Mouse (Mus musculus): ENCODE data around the gene Hnrnpr. TPM values are rescaled to one million over a fixed set of nuclear protein-coding genes. Genes with fewer than 3 reads are reported as not detected.
A peak's percentile ranks its signal among the peaks of the same experiment; 100 is the strongest.

The Hnrnpr gene
- polyA plus RNA-seq, 1 experiment, result 30.3 TPM

DNA sequence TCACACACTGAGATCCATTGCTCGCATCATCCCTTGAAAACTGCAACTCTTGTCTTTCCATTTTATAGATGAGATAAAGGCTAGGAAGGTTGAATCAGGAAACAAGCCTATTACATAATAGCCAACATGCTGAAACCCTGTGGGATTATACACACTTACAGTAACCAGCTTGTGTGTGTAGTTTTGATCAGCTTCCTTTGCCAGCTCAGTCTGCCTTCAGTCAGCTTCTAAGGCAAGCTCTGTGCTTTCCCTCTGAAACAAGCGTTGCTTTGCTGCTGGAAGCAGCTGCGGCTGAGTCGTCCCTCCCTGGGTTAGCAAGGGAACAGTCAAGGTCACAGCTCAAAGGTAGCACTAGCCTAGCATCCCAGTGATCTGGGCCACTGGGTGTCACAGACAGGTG is 57.1 kb downstream of the Hnrnpr start:
- H3K27me3 ChIP-seq (ENCODE audit: control insufficient read depth, insufficient read depth, low read length), result no peaks in the 10 kb centered on the region
- H3K36me3 ChIP-seq (ENCODE audit: control insufficient read depth, insufficient read depth, low read length), result no peaks in the 10 kb centered on the region
- no peaks in the 10 kb centered on the region for H3K4me1 ChIP-seq (ENCODE audit: control insufficient read depth, insufficient read depth, low read length)
- no peak overlapping the region for H3K27ac ChIP-seq (ENCODE audit: control insufficient read depth, insufficient read depth, low read depth, low read length)
- no peak overlapping the region for H3K4me3 ChIP-seq (ENCODE audit: control insufficient read depth, low read depth, low read length)
- no peak for TF ChIP-seq CTCF (IDR thresholded peaks at IDR 0.05; ENCODE audit: control insufficient read depth, insufficient read depth, insufficient replicate concordance, low read depth, low read length)
- no peak for TF ChIP-seq POLR2A (IDR thresholded peaks at IDR 0.05; ENCODE audit: control insufficient read depth, low read depth, low read length)

GRCm38 (mm10) chr4:136369727-136370126 is 59.0 kb downstream of the Hnrnpr start:
- Histone ChIP-seq H3K27ac (ENCODE audit: control insufficient read depth, insufficient read depth, low read depth, low read length) (no peak overlapping the region), H3K27me3 (ENCODE audit: control insufficient read depth, insufficient read depth, low read length) (no peaks in the 10 kb centered on the region), H3K4me1 (ENCODE audit: control insufficient read depth, insufficient read depth, low read length) (no peaks in the 10 kb centered on the region), H3K4me3 (ENCODE audit: control insufficient read depth, low read depth, low read length) (no peak overlapping the region), H3K36me3 (ENCODE audit: control insufficient read depth, insufficient read depth, low read length) (no peaks in the 10 kb centered on the region)
- TF ChIP-seq POLR2A (IDR thresholded peaks at IDR 0.05; ENCODE audit: control insufficient read depth, low read depth, low read length) (no peak), CTCF (IDR thresholded peaks at IDR 0.05; ENCODE audit: control insufficient read depth, insufficient read depth, insufficient replicate concordance, low read depth, low read length) (peak; percentile 28; the same call in 1 of the 2 replicates)

DNA sequence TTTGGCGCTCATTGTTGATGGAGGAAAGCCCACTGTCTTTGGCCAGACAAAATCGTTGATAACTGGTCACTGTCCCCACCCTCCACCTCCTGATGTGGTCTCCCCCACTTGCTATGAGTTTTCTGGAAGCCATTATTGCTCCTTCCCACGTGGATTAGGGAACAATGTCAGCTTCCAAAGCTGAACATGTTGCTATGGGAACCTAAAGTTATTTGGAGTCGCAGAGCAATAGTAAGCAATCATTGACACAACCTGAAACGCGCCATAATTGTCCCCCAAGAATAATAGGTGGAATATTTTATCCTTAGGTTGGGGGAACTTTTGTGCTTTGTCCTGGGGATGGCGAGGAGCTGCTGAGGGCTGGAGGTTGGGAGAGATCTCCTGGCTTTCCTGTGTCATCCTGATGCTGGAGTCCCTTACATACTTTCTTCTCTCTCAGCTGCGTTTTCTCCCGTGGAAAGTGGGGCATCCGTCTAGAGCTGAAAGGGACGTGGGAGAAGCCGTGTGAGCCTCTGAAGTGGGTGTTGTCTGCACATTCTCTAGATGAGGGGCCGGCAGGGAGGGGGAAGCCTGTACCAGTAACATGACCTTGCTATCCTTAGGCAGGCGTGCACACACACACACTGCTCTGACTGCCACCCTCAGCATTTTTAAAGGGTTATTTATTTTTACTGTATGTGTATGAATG is 62.9 kb downstream of the Hnrnpr start:
- no peak for TF ChIP-seq CTCF (IDR thresholded peaks at IDR 0.05; ENCODE audit: control insufficient read depth, insufficient read depth, insufficient replicate concordance, low read depth, low read length)
- no peak for TF ChIP-seq POLR2A (IDR thresholded peaks at IDR 0.05; ENCODE audit: control insufficient read depth, low read depth, low read length)
- no peaks in the 10 kb centered on the region for H3K27me3 ChIP-seq (ENCODE audit: control insufficient read depth, insufficient read depth, low read length)
- no peaks in the 10 kb centered on the region for H3K36me3 ChIP-seq (ENCODE audit: control insufficient read depth, insufficient read depth, low read length)
- no peak overlapping the region for H3K4me3 ChIP-seq (ENCODE audit: control insufficient read depth, low read depth, low read length)
- H3K4me1 ChIP-seq (ENCODE audit: control insufficient read depth, insufficient read depth, low read length), result no peaks in the 10 kb centered on the region
- no peak overlapping the region for H3K27ac ChIP-seq (ENCODE audit: control insufficient read depth, insufficient read depth, low read depth, low read length)

- no peaks in the 10 kb centered on the region for H3K36me3 ChIP-seq (ENCODE audit: control insufficient read depth, insufficient read depth, low read length)
These were observed 66.3 kb downstream of the Hnrnpr start for GRCm38 (mm10) chr4:136377001-136377400.

DNA sequence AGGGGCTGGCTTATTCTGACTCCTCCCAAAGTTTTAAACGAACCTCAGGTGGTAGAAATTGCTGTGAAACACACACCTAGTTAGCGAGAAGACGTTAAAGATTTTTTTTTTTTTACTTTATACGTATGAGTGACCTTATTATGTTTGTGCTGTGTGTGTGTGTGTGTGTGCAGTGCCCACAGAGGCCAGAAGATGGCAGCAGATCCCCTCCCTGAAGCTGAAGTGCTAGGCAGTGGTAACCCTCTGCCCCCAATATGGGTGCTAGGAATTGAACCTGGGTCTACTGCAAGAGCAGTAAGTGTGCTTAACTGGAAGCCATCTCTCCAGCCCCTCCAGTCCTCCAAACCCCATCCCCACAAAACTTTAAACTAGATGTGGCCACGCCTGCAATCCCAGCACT is 72.3 kb downstream of the Hnrnpr start:
- H3K27ac ChIP-seq (ENCODE audit: control insufficient read depth, insufficient read depth, low read depth, low read length), result no peak overlapping the region

More at GRCm38 (mm10) chr4:136377001-136377400, 66.3 kb downstream of the Hnrnpr start:
- H3K27ac ChIP-seq (ENCODE audit: control insufficient read depth, insufficient read depth, low read depth, low read length), result no peak overlapping the region
- TF ChIP-seq POLR2A (IDR thresholded peaks at IDR 0.05; ENCODE audit: control insufficient read depth, low read depth, low read length) (no peak), CTCF (IDR thresholded peaks at IDR 0.05; ENCODE audit: control insufficient read depth, insufficient read depth, insufficient replicate concordance, low read depth, low read length) (no peak)
- H3K27me3 ChIP-seq (ENCODE audit: control insufficient read depth, insufficient read depth, low read length), result no peaks in the 10 kb centered on the region
- H3K4me1 ChIP-seq (ENCODE audit: control insufficient read depth, insufficient read depth, low read length), result no peaks in the 10 kb centered on the region; the same call in 1 of the 2 replicates
- no peak overlapping the region for H3K4me3 ChIP-seq (ENCODE audit: control insufficient read depth, low read depth, low read length)

GRCm38 (mm10) chr4:136383839-136384238 is 73.1 kb downstream of the Hnrnpr start:
- TF ChIP-seq POLR2A (IDR thresholded peaks at IDR 0.05; ENCODE audit: control insufficient read depth, low read depth, low read length) (no peak), CTCF (IDR thresholded peaks at IDR 0.05; ENCODE audit: control insufficient read depth, insufficient read depth, insufficient replicate concordance, low read depth, low read length) (no peak)
- no peaks in the 10 kb centered on the region for H3K27me3 ChIP-seq (ENCODE audit: control insufficient read depth, insufficient read depth, low read length)
- no peak overlapping the region for H3K4me3 ChIP-seq (ENCODE audit: control insufficient read depth, low read depth, low read length)
- H3K4me1 ChIP-seq (ENCODE audit: control insufficient read depth, insufficient read depth, low read length), result no peaks in the 10 kb centered on the region; the same call in 1 of the 2 replicates
- H3K27ac ChIP-seq (ENCODE audit: control insufficient read depth, insufficient read depth, low read depth, low read length), result no peak overlapping the region
- no peaks in the 10 kb centered on the region for H3K36me3 ChIP-seq (ENCODE audit: control insufficient read depth, insufficient read depth, low read length)

More for the DNA sequence above, 72.3 kb downstream of the Hnrnpr start:
- TF ChIP-seq POLR2A (IDR thresholded peaks at IDR 0.05; ENCODE audit: control insufficient read depth, low read depth, low read length) (no peak), CTCF (IDR thresholded peaks at IDR 0.05; ENCODE audit: control insufficient read depth, insufficient read depth, insufficient replicate concordance, low read depth, low read length) (peak; percentile 70; the same call in 1 of the 2 replicates)
- no peaks in the 10 kb centered on the region; the same call in 1 of the 2 replicates for H3K4me1 ChIP-seq (ENCODE audit: control insufficient read depth, insufficient read depth, low read length)
- H3K36me3 ChIP-seq (ENCODE audit: control insufficient read depth, insufficient read depth, low read length), result no peaks in the 10 kb centered on the region
- no peak overlapping the region for H3K4me3 ChIP-seq (ENCODE audit: control insufficient read depth, low read depth, low read length)
- H3K27me3 ChIP-seq (ENCODE audit: control insufficient read depth, insufficient read depth, low read length), result no peaks in the 10 kb centered on the region

DNA sequence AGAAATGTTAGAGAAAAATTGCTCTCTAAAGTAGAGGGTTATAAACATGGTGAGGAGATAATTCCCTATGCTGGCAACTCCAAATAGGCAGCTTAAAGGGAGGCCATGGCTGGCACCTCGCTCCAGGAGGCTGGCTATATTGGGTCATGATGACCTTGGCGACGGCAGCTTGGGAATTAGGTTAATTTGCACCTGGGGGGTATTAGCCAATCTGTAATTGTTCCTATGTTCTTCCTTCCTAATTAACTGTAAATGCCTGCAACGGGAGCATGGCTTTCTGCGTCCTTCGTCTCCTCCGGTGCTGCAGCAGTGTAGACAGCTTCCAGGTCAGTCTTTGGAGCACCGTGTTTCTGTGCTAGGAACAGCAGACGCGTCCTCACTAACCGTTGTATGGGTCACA is 76.5 kb downstream of the Hnrnpr start:
- Histone ChIP-seq H3K4me3 (ENCODE audit: control insufficient read depth, low read depth, low read length) (no peak overlapping the region), H3K27ac (ENCODE audit: control insufficient read depth, insufficient read depth, low read depth, low read length) (no peak overlapping the region), H3K4me1 (ENCODE audit: control insufficient read depth, insufficient read depth, low read length) (no peaks in the 10 kb centered on the region), H3K27me3 (ENCODE audit: control insufficient read depth, insufficient read depth, low read length) (no peaks in the 10 kb centered on the region), H3K36me3 (ENCODE audit: control insufficient read depth, insufficient read depth, low read length) (no peaks in the 10 kb centered on the region)
- TF ChIP-seq CTCF (IDR thresholded peaks at IDR 0.05; ENCODE audit: control insufficient read depth, insufficient read depth, insufficient replicate concordance, low read depth, low read length) (no peak), POLR2A (IDR thresholded peaks at IDR 0.05; ENCODE audit: control insufficient read depth, low read depth, low read length) (no peak)

Measured in testis, adult 2 months (tissue).